Mouse (Mus musculus) cerebellum, adult 2 months (tissue): ENCODE data around the gene Fam186b.

Experiments
- CTCF ChIP-seq: fragments of 200-500 bp; IDR thresholded peaks from 2 replicates; pipeline ENCODE4 v1.5.1; 2011; ENCODE audit warnings: low read depth, mild to moderate bottlenecking, control low read depth, low read length, moderate library complexity, borderline replicate concordance; ENCODE audit not compliant: insufficient read depth
- POLR2A ChIP-seq: fragments of 200-500 bp; IDR thresholded peaks from 2 replicates; pipeline ENCODE4 v1.6.1; 2011; ENCODE audit warnings: low read length, control low read depth, borderline replicate concordance; ENCODE audit not compliant: insufficient read depth

- TF ChIP-seq CTCF (no peak), POLR2A (no peak)
These were observed 11.0 kb downstream of the Fam186b start for GRCm38 (mm10) chr15:99284527-99285188.
